Mouse (Mus musculus): ENCODE results near the gene Amacr.
"Not testable (repeated sequence)": the region's sequence is repeated elsewhere in the genome, so short reads cannot be mapped to it uniquely, and the experiment has no call there.

- TF ChIP-seq CTCF (IDR thresholded peaks at IDR 0.05; ENCODE audit: extremely low read depth, insufficient read length, insufficient replicate concordance, low read depth, low read length); POLR2A (IDR thresholded peaks at IDR 0.05; ENCODE audit: low read depth, low read length): not testable (repeated sequence)
Measured at GRCm38 (mm10) chr15:10986477-10986876, 4.9 kb downstream of the Amacr start.
